In the genomic region with DNA sequence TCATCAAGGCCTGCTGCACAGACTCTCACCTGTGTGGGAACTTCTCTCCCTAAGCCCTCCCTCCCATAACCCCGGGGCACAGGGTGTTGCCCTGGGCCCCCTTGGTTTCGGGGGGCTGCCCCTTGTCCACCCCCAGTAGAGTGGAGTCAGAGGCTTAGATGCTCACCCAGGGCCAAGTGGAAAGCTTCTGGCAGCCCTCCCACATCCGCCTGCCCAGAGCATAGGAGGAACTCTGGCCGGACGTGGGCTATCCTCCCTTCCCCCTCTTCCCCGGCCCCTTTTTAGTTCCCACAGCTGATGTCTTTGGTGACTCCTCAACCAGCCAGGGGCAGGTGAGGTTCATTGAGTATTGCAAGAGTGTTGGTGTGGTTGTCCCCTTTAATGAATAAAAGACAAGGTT, we compare ENCODE assay signal across 21 mouse cellular contexts.
DNase-seq lines count a peak whose midpoint lies in the region; ATAC-seq and TF ChIP-seq lines count a peak whose summit lies in the region.
"Had no signal": no experiment of that assay in that cellular context is flagged by ENCODE, and none has a peak within 500 bp of the region (broad histone marks: within the 10 kb centered on the region; RNA-seq: fewer than 3 reads in every experiment).

No protein-coding gene starts in this region.

- no peak for TF ChIP-seq POLR2A in heart, adult 2 months (IDR thresholded peaks at IDR 0.05; ENCODE audit: insufficient read depth, low read depth, low read length)

- intact Hi-C loops in heart, adult 2 months (cut with DNase I): no loop called here

- no peak overlapping the region for H3K9ac ChIP-seq in heart, adult 2 months (ENCODE audit: low read depth, low read length)
- no peak overlapping the region for H3K9ac ChIP-seq in midbrain, embryonic 11.5 days (ENCODE audit: low read length)
- H3K9ac ChIP-seq: forebrain, embryonic 15.5 days; limb, embryonic 15.5 days; liver, embryonic 14.5 days; neural tube, embryonic 12.5 days had no signal

- H3K27me3 ChIP-seq in heart, embryonic 10.5 days (ENCODE audit: insufficient read depth, poor library complexity, severe bottlenecking): 0 out of 2 replicates have a peak, but pooled peaks cover 7% of the 10 kb centered on the region
- no peaks in the 10 kb centered on the region for H3K27me3 ChIP-seq in heart, adult 2 months (ENCODE audit: control insufficient read depth, insufficient read depth, low read length)
- H3K27me3 ChIP-seq in midbrain, embryonic 10.5 days (ENCODE audit: low read depth, poor library complexity, severe bottlenecking): no peaks in the 10 kb centered on the region
- H3K27me3 ChIP-seq in midbrain, embryonic 11.5 days (ENCODE audit: control insufficient read depth, insufficient read depth, low read length): no peaks in the 10 kb centered on the region
- H3K27me3 ChIP-seq: forebrain, embryonic 15.5 days; limb, embryonic 15.5 days; neural tube, embryonic 12.5 days had no signal

- WGBS in heart, embryonic 10.5 days: 76% methylated on average over 6 of the region's 6 CpGs
- 49% methylated on average over 6 of the region's 6 CpGs for WGBS in heart, adult 2 months
- 82% methylated on average over 6 of the region's 6 CpGs for WGBS in midbrain, embryonic 10.5 days
- 90% methylated on average over 6 of the region's 6 CpGs for WGBS in midbrain, embryonic 11.5 days

- DNase-seq in heart, embryonic 10.5 days (ENCODE audit: low spot score): no peak
- DNase-seq in heart, adult 2 months: no peak
- DNase-seq in layer of hippocampus, adult 11-12 months (ENCODE audit: low spot score): peak; percentile 13
- no peak for DNase-seq in layer of hippocampus, adult 2 months (ENCODE audit: low spot score in 2 of 2)
- DNase-seq in midbrain, embryonic 10.5 days (ENCODE audit: low spot score): no peak
- no peak for DNase-seq in midbrain, embryonic 11.5 days (ENCODE audit: low spot score, missing footprints)
- peak; percentile 14 to 22 for DNase-seq in spleen, postnatal 36 days (ENCODE audit: low spot score in 2 of 2)
- DNase-seq in spleen, postnatal 4 days (ENCODE audit: low spot score in 2 of 2): no peak
- DNase-seq: adrenal gland, postnatal 36 days; cerebellum, adult 9-10 months; kidney, adult 9 months; kidney, postnatal 25 days; left cerebral cortex, postnatal 4 days; lung, postnatal 36 days had no signal

- ATAC-seq in midbrain, embryonic 11.5 days (ENCODE audit: low FRiP score): no peak
- ATAC-seq: CD4-positive, CD25-positive, alpha-beta regulatory T cell, adult 4 months; forebrain, embryonic 15.5 days; intestine, embryonic 16.5 days had no signal

- H3K9me3 ChIP-seq in heart, embryonic 10.5 days: no peaks in the 10 kb centered on the region
- H3K9me3 ChIP-seq in midbrain, embryonic 10.5 days (replicated peaks): no peaks in the 10 kb centered on the region
- no peaks in the 10 kb centered on the region for H3K9me3 ChIP-seq in midbrain, embryonic 11.5 days (ENCODE audit: control insufficient read depth, low read length)
- H3K9me3 ChIP-seq: forebrain, embryonic 15.5 days; limb, embryonic 15.5 days; neural tube, embryonic 12.5 days had no signal

- H3K4me3 ChIP-seq in heart, embryonic 10.5 days: no peak overlapping the region
- no peak overlapping the region for H3K4me3 ChIP-seq in heart, adult 2 months
- H3K4me3 ChIP-seq in layer of hippocampus, adult 2 months: no peak overlapping the region
- H3K4me3 ChIP-seq in midbrain, embryonic 10.5 days: no peak overlapping the region
- H3K4me3 ChIP-seq in midbrain, embryonic 11.5 days (ENCODE audit: low read depth, low read length): no peak overlapping the region
- H3K4me3 ChIP-seq: forebrain, embryonic 15.5 days; limb, embryonic 15.5 days; neural tube, embryonic 12.5 days had no signal

- TF ChIP-seq CTCF in heart, adult 2 months (IDR thresholded peaks at IDR 0.05): no peak
- no peak for TF ChIP-seq CTCF in layer of hippocampus, adult 2 months (conservative IDR thresholded peaks at IDR 0.05)

- peaks cover 37% of the 10 kb centered on the region for H3K4me1 ChIP-seq in heart, embryonic 10.5 days
- no peaks in the 10 kb centered on the region; the same call in 1 of the 2 replicates for H3K4me1 ChIP-seq in heart, adult 2 months (ENCODE audit: control insufficient read depth, insufficient read depth, low read length)
- H3K4me1 ChIP-seq in midbrain, embryonic 10.5 days: peaks cover 27% of the 10 kb centered on the region
- H3K4me1 ChIP-seq in midbrain, embryonic 11.5 days (ENCODE audit: control insufficient read depth, insufficient read depth, low read length): no peaks in the 10 kb centered on the region
- H3K4me1 ChIP-seq: neural tube, embryonic 12.5 days had no signal

- no peak for TF ChIP-seq EP300 in heart, adult 2 months (IDR thresholded peaks at IDR 0.05; ENCODE audit: insufficient read depth, low read depth, low read length)

- no peaks in the 10 kb centered on the region for H3K79me2 ChIP-seq in heart, adult 2 months (replicated peaks; ENCODE audit: control insufficient read depth, insufficient read depth, low read length)

- H3K27ac ChIP-seq in heart, embryonic 10.5 days: peak overlapping the region; percentile 68
- H3K27ac ChIP-seq in heart, adult 2 months: no peak overlapping the region
- H3K27ac ChIP-seq in layer of hippocampus, adult 2 months: no peak overlapping the region
- peak overlapping the region; percentile 68 for H3K27ac ChIP-seq in midbrain, embryonic 10.5 days (replicated peaks)
- H3K27ac ChIP-seq in midbrain, embryonic 11.5 days (ENCODE audit: low read depth, low read length): no peak overlapping the region
- H3K27ac ChIP-seq: forebrain, embryonic 15.5 days; hindbrain, postnatal 0 days; limb, embryonic 15.5 days; liver, embryonic 14.5 days; neural tube, embryonic 12.5 days had no signal

- H3K36me3 ChIP-seq in heart, embryonic 10.5 days: no peaks in the 10 kb centered on the region
- no peaks in the 10 kb centered on the region for H3K36me3 ChIP-seq in heart, adult 2 months (ENCODE audit: control insufficient read depth, insufficient read depth, low read length)
- H3K36me3 ChIP-seq in midbrain, embryonic 10.5 days: no peaks in the 10 kb centered on the region
- no peaks in the 10 kb centered on the region for H3K36me3 ChIP-seq in midbrain, embryonic 11.5 days (ENCODE audit: control insufficient read depth, insufficient read depth, low read length)
- H3K36me3 ChIP-seq: forebrain, embryonic 15.5 days; limb, embryonic 15.5 days; neural tube, embryonic 12.5 days had no signal

- no peak overlapping the region for H3K4me2 ChIP-seq in midbrain, embryonic 11.5 days
- H3K4me2 ChIP-seq: forebrain, embryonic 15.5 days; limb, embryonic 15.5 days; neural tube, embryonic 12.5 days had no signal

Comparison
In these comparisons a context has a peak if more than half of its experiments do, and no peak if none do; other contexts are left out.
1. DNase-seq: peak in layer of hippocampus, adult 11-12 months (single experiment) and spleen, postnatal 36 days (2 of 2); none in heart, embryonic 10.5 days (single experiment), heart, adult 2 months (0 of 2), layer of hippocampus, adult 2 months (0 of 2), midbrain, embryonic 10.5 days (single experiment), midbrain, embryonic 11.5 days (single experiment) and spleen, postnatal 4 days (0 of 2).
2. H3K27ac ChIP-seq: peak in heart, embryonic 10.5 days (single experiment) and midbrain, embryonic 10.5 days (single experiment); none in heart, adult 2 months (single experiment), layer of hippocampus, adult 2 months (single experiment) and midbrain, embryonic 11.5 days (single experiment).